Mouse (Mus musculus) heart, postnatal 0 days (tissue): ENCODE measurements at regions not wholly inside any gene's neighbourhood (a gene's known extent, or its start where the extent isn't known, plus 50 kb on each side); places are given as distances from the start of the nearest gene placed in this dataset.
"Not testable (repeated sequence)": the region's sequence is repeated elsewhere in the genome, so short reads cannot be mapped to it uniquely, and the experiment has no call there.

ENCODE experiments used
- ATAC-seq: fragments of 200-750 bp; cut with Nextera tagmentation; 2 replicates; pipeline ENCODE4 v1.8.0; 2017; ENCODE audit warnings: low read depth, moderate number of reproducible peaks, moderate library complexity; ENCODE audit not compliant: insufficient read depth
- DNase-seq: peaks from one replicate; pipeline ENCODE4 v3.0.0-alpha.2; 2016; ENCODE audit warnings: low spot score
- H3K27ac ChIP-seq: fragments of 300-500 bp; sonication (generic); 2 replicates; pipeline ENCODE4 v1.5.1; 2014; ENCODE audit warnings: low read depth, mild to moderate bottlenecking
- H3K27me3 ChIP-seq: fragments of 300-500 bp; sonication (generic); 2 replicates; pipeline ENCODE4 v1.6.1; 2014; ENCODE audit warnings: low read length, mixed read lengths; ENCODE audit not compliant: control insufficient read depth, insufficient read depth
- H3K36me3 ChIP-seq: fragments of 300-500 bp; sonication (generic); replicated peaks from 2 replicates; pipeline ENCODE4 v1.6.1; 2014; ENCODE audit warnings: low read length, mixed read lengths; ENCODE audit not compliant: control insufficient read depth, insufficient read depth
- H3K4me1 ChIP-seq: fragments of 300-500 bp; sonication (generic); 2 replicates; pipeline ENCODE4 v1.6.1; 2014; ENCODE audit warnings: antibody characterized with exemption; ENCODE audit not compliant: control insufficient read depth, insufficient read depth
- H3K4me2 ChIP-seq: fragments of 300-500 bp; sonication (generic); 2 replicates; pipeline ENCODE4 v1.6.1; 2014; ENCODE audit warnings: low read depth, mild to moderate bottlenecking, low read length, moderate library complexity
- H3K4me3 ChIP-seq: fragments of 300-500 bp; sonication (generic); 2 replicates; pipeline ENCODE4 v1.5.1; 2014; ENCODE audit warnings: low read depth, low read length
- H3K9ac ChIP-seq: fragments of 300-500 bp; sonication (generic); replicated peaks from 2 replicates; pipeline ENCODE4 v1.6.1; 2014; ENCODE audit warnings: low read depth, low read length, mixed read lengths
- H3K9me3 ChIP-seq: fragments of 300-500 bp; sonication (generic); replicated peaks from 2 replicates; pipeline ENCODE4 v1.6.1; 2016; ENCODE audit warnings: low read length; ENCODE audit not compliant: control insufficient read depth
- CTCF ChIP-seq: IDR thresholded peaks from 2 replicates; pipeline ENCODE4 v1.5.1; 2016; ENCODE audit warnings: antibody characterized with exemption, control low read depth, low read depth
- EP300 ChIP-seq: IDR thresholded peaks from 2 replicates; pipeline ENCODE4 v1.6.1; 2016; ENCODE audit warnings: antibody characterized with exemption, low read depth
- WGBS: fragments of 180-500 bp; shearing (Covaris S2); extraction: QIAGEN DNeasy Blood & Tissue Kit; methylation state at CpG from one replicate; pipeline ENCODE4 v1.1.7; 2014; 5-methylcytosine and 5-hydroxymethylcytosine counted together

DNA sequence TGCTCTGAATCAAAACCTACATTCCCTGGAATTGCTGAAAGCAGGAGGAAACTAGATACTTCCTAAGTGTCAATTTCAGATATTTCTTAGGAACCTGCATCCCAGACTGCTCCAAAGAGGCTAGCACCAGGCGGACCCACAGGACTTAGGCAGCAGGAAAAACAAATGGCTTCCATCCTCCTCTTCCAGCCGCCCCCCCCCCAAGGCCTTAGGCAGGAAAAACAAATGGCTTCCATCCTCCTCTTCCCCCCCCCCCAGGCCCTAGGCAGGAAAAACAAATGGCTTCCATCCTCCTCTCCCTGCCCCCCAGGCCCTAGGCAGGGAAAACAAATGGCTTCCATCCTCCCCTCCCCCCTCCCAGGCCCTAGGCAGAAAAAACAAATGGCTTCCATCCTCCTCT, 64.5 kb upstream of the Nap1l2 start:
- WGBS, result 71% methylated on average over 1 of the region's 2 CpGs
- Histone ChIP-seq H3K9me3 (no peaks in the 10 kb centered on the region), H3K4me3 (no peak overlapping the region), H3K4me1 (no peaks in the 10 kb centered on the region), H3K36me3 (no peaks in the 10 kb centered on the region), H3K9ac (no peak overlapping the region), H3K4me2 (no peak overlapping the region), H3K27ac (no peak overlapping the region), H3K27me3 (no peaks in the 10 kb centered on the region)
- ATAC-seq, result no peak
- TF ChIP-seq EP300, result no peak
- TF ChIP-seq CTCF, result no peak
- no peak for DNase-seq

DNA sequence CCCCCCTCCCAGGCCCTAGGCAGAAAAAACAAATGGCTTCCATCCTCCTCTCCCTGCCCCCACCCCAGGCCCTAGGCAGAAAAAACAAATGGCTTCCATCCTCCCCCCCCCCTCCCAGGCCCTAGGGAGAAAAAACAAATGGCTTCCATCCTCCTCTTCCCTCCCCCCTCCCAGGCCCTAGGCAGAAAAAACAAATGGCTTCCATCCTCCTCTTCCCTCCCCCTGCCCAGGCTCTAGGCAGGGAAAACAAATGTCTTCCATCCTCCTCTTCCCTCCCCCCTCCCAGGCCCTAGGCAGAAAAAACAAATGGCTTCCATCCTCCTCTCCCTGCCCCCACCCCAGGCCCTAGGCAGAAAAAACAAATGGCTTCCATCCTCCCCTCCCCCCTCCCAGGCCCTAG, 65.0 kb upstream of the Nap1l2 start:
- not testable (repeated sequence) for H3K4me1 ChIP-seq, H3K27ac ChIP-seq, H3K36me3 ChIP-seq, H3K9me3 ChIP-seq, DNase-seq, H3K4me2 ChIP-seq, H3K9ac ChIP-seq, H3K4me3 ChIP-seq, H3K27me3 ChIP-seq, ATAC-seq

DNA sequence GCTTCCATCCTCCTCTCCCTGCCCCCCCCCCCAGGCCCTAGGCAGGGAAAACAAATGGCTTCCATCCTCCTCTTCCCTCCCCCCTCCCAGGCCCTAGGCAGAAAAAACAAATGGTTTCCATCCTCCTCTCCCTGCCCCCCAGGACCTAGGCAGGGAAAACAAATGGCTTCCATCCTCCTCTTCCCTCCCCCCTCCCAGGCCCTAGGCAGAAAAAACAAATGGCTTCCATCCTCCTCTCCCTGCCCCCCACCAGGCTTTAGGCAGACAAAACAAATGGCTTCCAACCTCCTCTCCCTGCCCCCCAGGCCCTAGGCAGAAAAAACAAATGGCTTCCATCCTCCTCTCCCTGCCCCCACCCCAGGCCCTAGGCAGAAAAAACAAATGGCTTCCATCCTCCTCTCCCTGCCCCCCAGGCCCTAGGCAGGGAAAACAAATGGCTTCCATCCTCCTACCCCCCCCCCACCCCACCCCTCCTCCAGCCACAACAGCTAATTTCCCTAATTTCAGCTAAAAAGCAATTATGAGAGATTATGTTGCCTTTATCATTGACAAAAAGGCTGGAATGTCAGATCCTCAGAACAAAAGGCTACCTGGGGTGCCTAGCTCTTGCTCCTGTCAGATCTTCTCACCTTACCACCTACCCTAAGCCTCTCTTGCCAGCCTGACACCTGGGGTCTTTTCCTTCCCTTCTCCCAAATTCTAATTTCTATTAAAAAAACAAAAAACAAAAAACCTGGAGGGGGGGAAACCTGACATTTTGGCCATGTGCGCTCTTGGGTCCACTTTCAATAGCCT, 65.8 kb upstream of the Nap1l2 start:
- H3K36me3 ChIP-seq, H3K4me2 ChIP-seq, ATAC-seq, H3K9ac ChIP-seq, H3K27me3 ChIP-seq, H3K27ac ChIP-seq, H3K9me3 ChIP-seq, H3K4me1 ChIP-seq, H3K4me3 ChIP-seq, DNase-seq: not testable (repeated sequence)
- WGBS, result 75% methylated on average over 1 of the region's 1 CpGs

DNA sequence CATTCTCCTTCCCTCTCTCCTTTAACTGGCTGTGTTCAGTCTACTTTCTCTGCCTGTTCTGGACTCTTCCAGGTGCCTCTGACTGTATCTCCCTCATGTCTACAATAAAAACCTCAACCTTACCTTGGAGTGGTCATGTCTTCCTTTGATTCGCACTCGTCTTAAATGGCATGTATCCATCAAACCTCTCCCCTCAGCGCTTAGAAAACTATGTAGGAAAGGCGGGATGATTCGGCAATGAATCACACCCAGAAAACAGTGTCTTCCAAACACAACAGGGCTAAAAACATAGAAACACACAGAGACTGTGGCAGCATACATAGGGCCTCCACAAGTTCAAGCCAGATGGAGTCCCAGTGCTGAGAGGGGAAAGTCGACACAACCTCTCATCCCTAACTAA, 66.4 kb upstream of the Nap1l2 start:
- no peak overlapping the region for H3K27ac ChIP-seq
- ATAC-seq, result no peak
- no peak overlapping the region for H3K9ac ChIP-seq
- H3K4me3 ChIP-seq, result no peak overlapping the region
- H3K36me3 ChIP-seq, result no peaks in the 10 kb centered on the region
- H3K27me3 ChIP-seq, result peaks cover 4% of the 10 kb centered on the region; the same call in 1 of the 2 replicates
- no peaks in the 10 kb centered on the region for H3K9me3 ChIP-seq
- DNase-seq, result no peak
- TF ChIP-seq EP300 (no peak), CTCF (no peak)
- WGBS, result 70% methylated on average over 6 of the region's 6 CpGs
- no peaks in the 10 kb centered on the region for H3K4me1 ChIP-seq
- no peak overlapping the region for H3K4me2 ChIP-seq

DNA sequence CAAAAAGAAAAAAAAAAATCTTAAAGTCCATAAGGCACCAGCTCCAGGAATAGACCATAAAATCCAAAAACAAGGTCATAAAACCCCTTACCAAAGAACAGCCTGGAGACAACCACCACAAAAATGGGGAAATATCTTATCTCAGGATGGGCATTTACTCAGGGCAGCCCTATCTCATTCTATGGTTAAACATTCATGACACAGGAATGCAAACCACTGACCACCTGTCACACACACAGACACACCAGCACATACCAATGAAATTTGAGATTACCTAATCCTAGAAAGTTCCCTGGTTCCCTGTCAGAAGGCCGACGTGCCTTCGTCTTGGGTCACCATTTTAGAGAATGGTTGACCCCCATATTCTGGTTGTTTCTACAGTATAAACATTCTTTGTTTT, 66.3 kb upstream of the Cdx4 start:
- no peaks in the 10 kb centered on the region for H3K4me1 ChIP-seq
- no peaks in the 10 kb centered on the region for H3K9me3 ChIP-seq
- no peaks in the 10 kb centered on the region for H3K36me3 ChIP-seq
- 73% methylated on average over 3 of the region's 3 CpGs for WGBS
- no peak overlapping the region for H3K27ac ChIP-seq
- H3K27me3 ChIP-seq, result peaks cover 13% of the 10 kb centered on the region; the same call in 1 of the 2 replicates
- TF ChIP-seq EP300 (no peak), CTCF (no peak)
- DNase-seq (no peak), ATAC-seq (no peak)
- no peak overlapping the region for H3K4me2 ChIP-seq
- H3K9ac ChIP-seq, result no peak overlapping the region
- no peak overlapping the region for H3K4me3 ChIP-seq

DNA sequence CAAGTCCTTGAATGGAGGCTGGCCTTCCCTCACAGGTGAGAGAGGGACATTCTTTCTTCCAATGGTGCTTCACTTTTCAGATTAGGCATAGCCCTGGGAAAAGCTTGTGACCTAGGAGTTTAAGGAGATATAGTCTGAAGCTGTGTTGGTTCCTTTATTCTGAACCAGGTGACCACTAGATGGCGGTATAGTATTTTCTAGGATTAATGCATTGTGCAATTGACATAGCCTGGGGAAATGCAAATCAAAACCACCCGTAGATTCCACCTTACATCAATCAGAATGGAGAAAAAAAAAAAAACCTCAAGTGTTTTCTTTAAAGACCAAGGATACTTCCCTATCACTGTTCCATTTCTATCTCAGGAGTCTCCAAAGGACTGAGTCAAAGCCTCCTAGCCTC, 61.3 kb upstream of the Cdx4 start:
- DNase-seq (peak; percentile 13), ATAC-seq (no peak)
- 4% methylated on average over 2 of the region's 2 CpGs for WGBS
- H3K36me3 ChIP-seq, result no peaks in the 10 kb centered on the region
- H3K4me1 ChIP-seq, result no peaks in the 10 kb centered on the region
- no peak overlapping the region for H3K9ac ChIP-seq
- no peak overlapping the region for H3K4me2 ChIP-seq
- no peak for TF ChIP-seq EP300
- TF ChIP-seq CTCF, result peak; percentile 65
- H3K4me3 ChIP-seq, result no peak overlapping the region
- H3K27me3 ChIP-seq, result peaks cover 33% of the 10 kb centered on the region; the same call in 1 of the 2 replicates
- H3K27ac ChIP-seq, result no peak overlapping the region
- no peaks in the 10 kb centered on the region for H3K9me3 ChIP-seq
